Mouse (Mus musculus) inflammation-experienced regulatory T-cells, adult 6 months (primary cell): ENCODE data around the gene Ppp1r36. TPM values are rescaled to one million over a fixed set of nuclear protein-coding genes. Genes with fewer than 3 reads are reported as not detected.
"Not testable (repeated sequence)": the region's sequence is repeated elsewhere in the genome, so short reads cannot be mapped to it uniquely, and the experiment has no call there.

Experiments
- ATAC-seq: one replicate; pipeline ENCODE4 v1.8.0; 2017
- polyA plus RNA-seq, 3 experiments: library from polyadenylated mRNA; unstranded; fragments of 100-300 nt; shearing (Covaris generic); gene quantifications; one replicate each; pipeline ENCODE4 v1.2.1; 2017

The Ppp1r36 gene
- polyA plus RNA-seq, 3 experiments from 2014 or later: not detected

- no peak for ATAC-seq
Observed at GRCm38 (mm10) chr12:76401674-76402073, 15.7 kb upstream of the Ppp1r36 start.

GRCm38 (mm10) chr12:76402991-76403885 is 14.1 kb upstream of the Ppp1r36 start:
- ATAC-seq: peak; percentile 71

DNA sequence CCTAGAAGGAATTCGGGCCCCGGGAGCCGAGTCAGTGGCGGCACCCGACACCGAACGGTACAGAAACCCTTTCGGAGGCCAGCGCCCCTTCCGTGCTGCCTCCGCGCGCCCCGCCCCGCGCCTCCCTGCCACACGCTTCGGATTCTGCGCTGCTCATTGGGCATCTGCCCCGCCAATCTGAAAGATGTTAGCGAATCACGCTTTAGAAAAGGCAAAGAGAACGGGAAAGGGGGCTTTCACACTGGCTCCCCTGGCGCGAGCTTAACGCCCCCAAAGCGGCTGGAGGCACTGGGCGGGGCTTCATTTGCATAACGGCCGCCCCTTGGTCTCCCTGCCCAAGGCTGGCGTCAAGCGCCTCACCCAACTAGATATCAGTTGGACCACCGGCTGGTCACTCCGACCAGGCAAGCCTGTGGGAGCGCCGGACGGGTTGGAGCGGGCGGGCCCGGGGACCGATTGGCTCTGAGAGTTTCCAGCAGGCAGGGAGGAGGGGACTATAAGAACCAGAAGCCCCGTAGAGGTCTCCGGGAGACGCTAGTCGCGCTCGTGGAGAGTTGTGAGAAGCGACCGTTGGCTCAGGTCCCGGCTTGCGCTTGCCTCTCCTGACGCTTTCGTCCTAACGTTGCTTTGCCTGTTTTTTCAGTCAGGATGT is 13.3 kb upstream of the Ppp1r36 start, which contains the start of gene Hspa2:
Hspa2 (plus strand) TSS at position 291 of the 652 bp plus-strand sequence.
- peak; percentile 88 for ATAC-seq

- no peak for ATAC-seq
Observed at GRCm38 (mm10) chr12:76404836-76405182, 12.5 kb upstream of the Ppp1r36 start.

DNA sequence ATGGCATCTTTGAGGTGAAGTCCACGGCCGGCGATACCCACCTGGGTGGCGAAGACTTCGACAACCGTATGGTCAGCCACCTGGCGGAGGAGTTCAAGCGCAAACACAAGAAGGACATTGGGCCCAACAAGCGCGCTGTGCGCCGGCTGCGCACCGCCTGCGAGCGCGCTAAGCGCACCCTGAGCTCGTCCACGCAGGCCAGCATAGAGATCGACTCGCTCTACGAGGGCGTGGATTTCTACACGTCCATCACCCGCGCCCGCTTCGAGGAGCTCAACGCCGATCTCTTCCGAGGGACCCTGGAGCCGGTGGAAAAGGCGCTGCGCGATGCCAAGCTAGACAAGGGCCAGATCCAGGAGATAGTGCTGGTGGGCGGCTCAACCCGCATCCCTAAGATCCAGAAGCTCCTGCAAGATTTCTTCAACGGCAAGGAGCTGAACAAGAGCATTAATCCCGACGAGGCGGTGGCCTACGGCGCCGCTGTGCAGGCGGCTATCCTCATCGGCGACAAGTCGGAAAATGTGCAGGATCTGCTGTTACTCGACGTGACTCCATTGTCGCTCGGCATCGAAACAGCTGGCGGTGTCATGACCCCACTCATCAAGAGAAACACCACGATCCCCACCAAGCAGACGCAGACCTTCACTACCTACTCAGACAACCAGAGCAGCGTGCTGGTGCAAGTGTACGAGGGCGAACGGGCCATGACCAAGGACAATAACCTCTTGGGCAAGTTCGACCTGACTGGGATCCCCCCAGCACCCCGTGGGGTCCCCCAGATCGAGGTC is 12.0 kb upstream of the Ppp1r36 start:
- no peak for ATAC-seq

GRCm38 (mm10) chr12:76405971-76406370 is 11.4 kb upstream of the Ppp1r36 start:
- no peak for ATAC-seq

GRCm38 (mm10) chr12:76407184-76407583 is 10.2 kb upstream of the Ppp1r36 start:
- ATAC-seq: no peak

- ATAC-seq: no peak
Observed at GRCm38 (mm10) chr12:76409166-76409565, 8.2 kb upstream of the Ppp1r36 start.

- ATAC-seq: no peak
Observed at GRCm38 (mm10) chr12:76415383-76416010, 1.8 kb upstream of the Ppp1r36 start.

- ATAC-seq: no peak
Observed at GRCm38 (mm10) chr12:76418346-76418745, 1.0 kb downstream of the Ppp1r36 start.

- ATAC-seq: no peak
Observed at GRCm38 (mm10) chr12:76425256-76425655, 7.9 kb downstream of the Ppp1r36 start.

- no peak for ATAC-seq
Observed at GRCm38 (mm10) chr12:76427546-76427945, 10.2 kb downstream of the Ppp1r36 start.

DNA sequence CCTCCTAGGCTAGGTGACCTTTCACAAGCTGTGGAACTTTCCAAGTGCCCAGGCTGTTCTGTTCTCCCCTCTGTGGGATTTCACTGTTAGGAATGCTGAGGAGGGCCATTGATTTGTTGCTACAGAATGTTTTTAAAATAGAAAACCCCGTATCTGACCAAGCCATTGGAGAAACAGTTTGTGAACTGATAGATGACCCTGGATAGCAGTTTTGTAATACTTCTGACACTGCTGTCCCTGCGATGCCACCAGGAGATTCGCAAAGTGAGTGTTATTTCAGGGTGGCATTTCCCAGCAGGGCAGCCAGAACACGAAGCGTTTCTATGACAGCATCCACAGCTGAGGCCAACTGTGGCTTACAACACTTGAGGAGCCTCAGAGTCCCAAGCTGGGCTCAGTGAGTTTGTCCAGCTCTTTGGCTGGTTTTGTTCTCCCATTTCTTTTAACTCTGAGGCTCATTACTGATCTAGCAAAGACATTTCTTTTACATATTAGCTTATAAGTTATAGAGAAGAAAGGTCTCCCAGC is 13.6 kb downstream of the Ppp1r36 start:
- no peak for ATAC-seq

DNA sequence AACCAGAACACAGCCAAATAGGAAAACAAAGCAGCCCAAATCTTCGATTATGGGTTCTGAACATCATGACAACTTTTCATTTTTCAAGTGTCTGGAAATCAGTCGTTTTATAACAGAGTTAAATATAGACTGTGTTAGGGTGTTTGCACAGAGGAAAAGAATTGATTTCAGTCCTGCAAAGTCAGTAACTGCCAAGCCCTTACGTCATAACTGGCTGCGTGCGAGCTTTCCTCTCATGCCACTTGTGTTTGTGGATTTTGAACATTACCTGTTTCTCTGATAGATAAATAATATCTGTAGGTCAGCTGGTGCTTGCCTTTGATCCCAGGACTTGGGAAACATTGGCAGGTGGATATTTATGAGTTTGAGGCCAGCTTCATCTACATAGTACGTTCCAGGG is 14.1 kb downstream of the Ppp1r36 start:
- no peak for ATAC-seq

- ATAC-seq: no peak
Observed at GRCm38 (mm10) chr12:76434111-76434510, 16.8 kb downstream of the Ppp1r36 start.

- ATAC-seq: no peak
Observed at GRCm38 (mm10) chr12:76435084-76435483, 17.7 kb downstream of the Ppp1r36 start.

GRCm38 (mm10) chr12:76435549-76435948 is 18.2 kb downstream of the Ppp1r36 start:
- ATAC-seq: no peak

DNA sequence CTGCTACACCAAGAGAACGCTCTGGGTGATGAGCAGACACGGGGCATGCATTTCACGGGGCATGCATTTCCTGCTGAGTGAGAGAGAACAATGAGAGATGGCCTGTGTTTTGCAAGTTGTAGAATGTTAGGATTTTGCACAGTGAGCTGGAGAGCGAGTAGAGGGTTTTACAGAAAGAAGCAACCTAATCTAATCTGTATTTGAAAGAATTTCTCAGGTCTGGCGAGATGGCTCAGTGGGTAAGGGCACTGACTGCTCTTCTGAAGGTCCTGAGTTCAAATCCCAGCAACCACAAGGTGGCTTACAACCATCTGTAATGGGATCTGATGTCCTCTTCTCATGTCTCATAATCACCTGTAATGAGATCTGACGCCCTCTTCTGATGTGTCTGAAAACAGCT is 26.1 kb downstream of the Ppp1r36 start:
- not testable (repeated sequence) for ATAC-seq

GRCm38 (mm10) chr12:76444359-76444772 is 27.0 kb downstream of the Ppp1r36 start:
- ATAC-seq: peak; percentile 25

DNA sequence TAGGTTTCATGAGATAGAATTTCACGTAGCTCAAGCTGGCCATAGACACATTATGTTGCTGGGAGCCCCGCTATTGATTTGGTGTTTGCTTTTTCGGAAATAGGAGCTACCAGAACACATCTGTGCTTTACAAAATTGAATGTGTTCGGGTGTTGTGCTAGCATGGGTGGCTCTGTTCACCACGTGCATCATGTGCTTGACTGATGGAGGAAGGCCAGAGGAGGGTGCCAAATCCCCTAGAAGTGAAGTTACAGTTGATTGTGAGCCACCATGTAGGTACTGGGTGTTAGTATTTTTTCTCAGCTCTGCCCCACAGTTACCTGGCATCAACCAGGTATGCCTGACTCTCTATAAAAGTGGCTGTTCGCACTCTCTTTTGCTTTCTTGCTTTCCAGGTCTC is 27.5 kb downstream of the Ppp1r36 start:
- ATAC-seq: no peak

DNA sequence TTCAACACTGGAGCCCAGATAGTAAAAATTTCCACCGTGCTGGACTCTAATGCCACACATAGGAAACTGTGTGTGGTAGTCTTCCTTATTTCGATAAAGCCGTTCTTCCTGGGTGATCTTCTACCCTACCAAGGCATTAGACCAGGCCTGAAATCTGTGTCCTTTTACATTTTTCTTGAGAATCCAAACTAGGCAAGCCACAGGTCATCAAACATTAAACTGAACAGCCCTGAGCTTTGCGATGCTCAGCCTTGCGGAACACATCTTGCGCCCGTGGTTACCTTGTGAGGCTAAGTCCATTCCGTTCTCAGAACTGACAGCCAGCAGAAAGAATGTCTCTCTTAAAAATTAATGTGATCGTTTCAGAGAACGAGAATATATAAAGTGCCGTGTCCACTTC is 28.9 kb downstream of the Ppp1r36 start:
- ATAC-seq: no peak

DNA sequence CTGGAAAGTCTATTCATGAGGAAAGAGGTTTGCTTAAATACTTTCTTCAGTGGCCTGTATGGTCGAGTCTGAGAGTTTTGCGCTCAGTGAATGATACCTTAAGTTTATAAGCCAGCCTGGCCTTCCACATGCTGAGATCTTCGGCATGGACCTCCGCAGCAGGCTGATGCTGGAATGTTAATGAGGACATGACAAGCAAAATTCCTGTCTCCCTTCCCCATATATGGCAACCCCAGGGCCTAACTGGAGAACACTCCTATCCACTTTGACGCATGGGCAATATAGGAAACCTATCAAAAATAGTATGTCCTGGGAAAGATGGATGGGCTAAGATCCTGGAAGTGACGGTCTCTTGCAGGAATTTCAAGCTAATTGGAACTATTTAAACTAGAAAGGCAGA is 30.8 kb downstream of the Ppp1r36 start:
- no peak for ATAC-seq
